Mouse (Mus musculus): ENCODE data around the gene Nxt2.
A peak's percentile ranks its signal among the peaks of the same experiment; 100 is the strongest.
"Not testable (repeated sequence)": the region's sequence is repeated elsewhere in the genome, so short reads cannot be mapped to it uniquely, and the experiment has no call there.

Gene Nxt2

GRCm38 (mm10) chrX:142226542-142226941, at the start of gene Nxt2:
Nxt2 (plus strand) TSS chrX:142226770.
- ATAC-seq (ENCODE audit: low TSS enrichment) = no peak

- no peak for ATAC-seq (ENCODE audit: low TSS enrichment)
Observed at GRCm38 (mm10) chrX:142176981-142177380, 49.6 kb upstream of the Nxt2 start.

- no peak for ATAC-seq (ENCODE audit: low TSS enrichment)
Observed at GRCm38 (mm10) chrX:142182026-142182425, 44.5 kb upstream of the Nxt2 start.

GRCm38 (mm10) chrX:142189023-142189703, 37.4 kb upstream of the Nxt2 start:
- peak; percentile 93 for ATAC-seq (ENCODE audit: low TSS enrichment)

GRCm38 (mm10) chrX:142190355-142190754, 36.2 kb upstream of the Nxt2 start:
- no peak for ATAC-seq (ENCODE audit: low TSS enrichment)

- peak; percentile 72; the same call in 1 of the 2 replicates for ATAC-seq (ENCODE audit: low TSS enrichment)
Observed at GRCm38 (mm10) chrX:142194420-142194819, 32.1 kb upstream of the Nxt2 start.

- ATAC-seq (ENCODE audit: low TSS enrichment) = no peak
Observed at GRCm38 (mm10) chrX:142195551-142195950, 31.0 kb upstream of the Nxt2 start.

GRCm38 (mm10) chrX:142196831-142197230, 29.7 kb upstream of the Nxt2 start, which contains the start of gene Gucy2f:
Gucy2f (minus strand) TSS chrX:142196931.
- ATAC-seq (ENCODE audit: low TSS enrichment) = no peak

- peak; percentile 80 for ATAC-seq (ENCODE audit: low TSS enrichment)
Observed at GRCm38 (mm10) chrX:142200295-142200694, 26.3 kb upstream of the Nxt2 start.

- ATAC-seq (ENCODE audit: low TSS enrichment) = peak; percentile 39
Observed at GRCm38 (mm10) chrX:142227398-142228054, 956 bp downstream of the Nxt2 start.

GRCm38 (mm10) chrX:142228055-142228768, 1.6 kb downstream of the Nxt2 start:
- peak; percentile 100 for ATAC-seq (ENCODE audit: low TSS enrichment)

- ATAC-seq (ENCODE audit: low TSS enrichment) = no peak
Observed at GRCm38 (mm10) chrX:142228769-142229158, 2.2 kb downstream of the Nxt2 start.

- not testable (repeated sequence) for ATAC-seq (ENCODE audit: low TSS enrichment)
Observed at GRCm38 (mm10) chrX:142236146-142236545, 9.6 kb downstream of the Nxt2 start.

- no peak for ATAC-seq (ENCODE audit: low TSS enrichment)
Observed at GRCm38 (mm10) chrX:142237101-142237500, 10.5 kb downstream of the Nxt2 start.

- ATAC-seq (ENCODE audit: low TSS enrichment) = no peak
Observed at GRCm38 (mm10) chrX:142245682-142246327, 19.2 kb downstream of the Nxt2 start.

- no peak for ATAC-seq (ENCODE audit: low TSS enrichment)
Observed at GRCm38 (mm10) chrX:142250008-142250736, 23.6 kb downstream of the Nxt2 start.

GRCm38 (mm10) chrX:142276031-142276430, 49.5 kb downstream of the Nxt2 start:
- ATAC-seq (ENCODE audit: low TSS enrichment) = peak; percentile 34; the same call in 1 of the 2 replicates

GRCm38 (mm10) chrX:142276573-142276972, 50.0 kb downstream of the Nxt2 start:
- no peak for ATAC-seq (ENCODE audit: low TSS enrichment)

- ATAC-seq (ENCODE audit: low TSS enrichment) = no peak
Observed at GRCm38 (mm10) chrX:142285905-142286304, 59.3 kb downstream of the Nxt2 start.

Data from frontal cortex, adult (tissue).